Mouse (Mus musculus) spleen, adult 2 months (tissue): ENCODE data around the gene Zfp831. TPM values are rescaled to one million over a fixed set of nuclear protein-coding genes. Genes with fewer than 3 reads are reported as not detected.

ENCODE experiments used
- DNase-seq, 2 experiments: peaks; one replicate each; pipeline versions ENCODE4 v3.0.0 to v3.0.0-alpha.2; 2012 to 2021; ENCODE audit warnings: low spot score in 2 of 2, low read depth in 1 of 2
- H3K27ac ChIP-seq: fragments of 200-500 bp; 2 replicates; pipeline ENCODE4 v1.5.1; 2012; ENCODE audit warnings: low read length, inconsistent platforms; ENCODE audit not compliant: insufficient read depth
- H3K27me3 ChIP-seq: fragments of 200-500 bp; 2 replicates; pipeline ENCODE4 v1.6.1; 2012; ENCODE audit warnings: mild to moderate bottlenecking, moderate library complexity, low read length, inconsistent platforms; ENCODE audit not compliant: control insufficient read depth, insufficient read depth
- H3K36me3 ChIP-seq: fragments of 200-500 bp; 2 replicates; pipeline ENCODE4 v1.6.1; 2012; ENCODE audit warnings: mild to moderate bottlenecking, low read length, inconsistent platforms; ENCODE audit not compliant: control insufficient read depth, insufficient read depth
- H3K4me1 ChIP-seq: fragments of 200-500 bp; 2 replicates; pipeline ENCODE4 v1.6.1; 2011; ENCODE audit warnings: inconsistent platforms; ENCODE audit not compliant: control insufficient read depth, insufficient read depth, insufficient read length
- H3K4me3 ChIP-seq: fragments of 200-500 bp; 2 replicates; pipeline ENCODE4 v1.5.1; 2011; ENCODE audit warnings: mild to moderate bottlenecking, inconsistent platforms; ENCODE audit not compliant: insufficient read depth, insufficient read length; ENCODE audit errors: extremely low read depth
- CTCF ChIP-seq: fragments of 200-500 bp; IDR thresholded peaks from 2 replicates; pipeline ENCODE4 v1.5.1; 2011; ENCODE audit warnings: mild to moderate bottlenecking, inconsistent platforms; ENCODE audit not compliant: insufficient read depth, insufficient read length, insufficient replicate concordance; ENCODE audit errors: extremely low read depth
- POLR2A ChIP-seq: fragments of 200-500 bp; IDR thresholded peaks from 2 replicates; pipeline ENCODE4 v1.6.1; 2011; ENCODE audit warnings: low read depth, low read length, inconsistent platforms
- WGBS: fragments of 180-500 bp; shearing (Covaris S2); methylation state at CpG from one replicate; pipeline ENCODE4 v1.1.7; 2018; 5-methylcytosine and 5-hydroxymethylcytosine counted together
- polyA plus RNA-seq: library from polyadenylated mRNA; depleted of rRNA; stranded (reverse); fragments of >200 nt; gene quantifications from 2 replicates; pipeline ENCODE4 v1.2.3, GENCODE M21; 2012; rRNA removed

Zfp831 gene
- polyA plus RNA-seq, 1 experiment, result 6.7 TPM

- no peaks in the 10 kb centered on the region for H3K4me1 ChIP-seq
- H3K27ac ChIP-seq, result no peak overlapping the region
- no peaks in the 10 kb centered on the region for H3K36me3 ChIP-seq
- H3K27me3 ChIP-seq, result no peaks in the 10 kb centered on the region
- 88% methylated on average over 1 of the region's 1 CpGs for WGBS
- no peak for DNase-seq
- H3K4me3 ChIP-seq, result no peak overlapping the region
- no peak for TF ChIP-seq POLR2A
- TF ChIP-seq CTCF, result no peak
Measured at GRCm38 (mm10) chr2:174753197-174753596, 109.9 kb downstream of the Zfp831 start.

- DNase-seq, result no peak
- Histone ChIP-seq H3K4me3 (no peak overlapping the region), H3K27ac (no peak overlapping the region), H3K36me3 (no peaks in the 10 kb centered on the region), H3K27me3 (no peaks in the 10 kb centered on the region), H3K4me1 (no peaks in the 10 kb centered on the region)
- WGBS, result 94% methylated on average over 1 of the region's 1 CpGs
- no peak for TF ChIP-seq POLR2A
- TF ChIP-seq CTCF, result no peak
Measured at GRCm38 (mm10) chr2:174754231-174754630, 110.9 kb downstream of the Zfp831 start.

GRCm38 (mm10) chr2:174759189-174759588, 115.9 kb downstream of the Zfp831 start:
- 71% methylated on average over 4 of the region's 4 CpGs for WGBS
- H3K4me3 ChIP-seq, result no peak overlapping the region
- TF ChIP-seq POLR2A (no peak), CTCF (no peak)
- DNase-seq, result no peak
- H3K27me3 ChIP-seq, result 0 out of 2 replicates have a peak, but pooled peaks cover 5% of the 10 kb centered on the region
- peaks cover 2% of the 10 kb centered on the region; the same call in 1 of the 2 replicates for H3K4me1 ChIP-seq
- H3K27ac ChIP-seq, result no peak overlapping the region
- H3K36me3 ChIP-seq, result no peaks in the 10 kb centered on the region

Other genes starting within 250 kb of the Zfp831 start
- 45.3 and 54.0 TPM in 2 replicates for gene Nelfcd, start 227.7 kb upstream of the Zfp831 start, polyA plus RNA-seq
- 307 and 356 TPM in 2 replicates for gene Ctsz, start 204.5 kb upstream of the Zfp831 start, polyA plus RNA-seq
- gene Tubb1, start 192.8 kb upstream of the Zfp831 start, polyA plus RNA-seq, result 58.7 and 75.4 TPM in 2 replicates
- 183 and 221 TPM in 2 replicates for gene Atp5e, start 179.4 kb upstream of the Zfp831 start, polyA plus RNA-seq
- gene Prelid3b, start 170.5 kb upstream of the Zfp831 start, polyA plus RNA-seq, result 21.6 and 22.2 TPM in 2 replicates
- gene Edn3, start 117.1 kb downstream of the Zfp831 start, polyA plus RNA-seq, result 2.7 and 3.8 TPM in 2 replicates